Mouse (Mus musculus) testis, adult 2 months (tissue): ENCODE results near the gene Usp50.

Experiments used
- CTCF ChIP-seq: fragments of 200-500 bp; IDR thresholded peaks from 2 replicates; pipeline ENCODE4 v1.5.1; 2012; ENCODE audit warnings: low read depth, mild to moderate bottlenecking, inconsistent platforms, low read length, moderate library complexity; ENCODE audit not compliant: control insufficient read depth, insufficient read depth, insufficient replicate concordance
- POLR2A ChIP-seq: fragments of 200-500 bp; IDR thresholded peaks from 2 replicates; pipeline ENCODE4 v1.6.1; 2012; ENCODE audit warnings: low read depth, mild to moderate bottlenecking, inconsistent platforms, low read length, moderate library complexity; ENCODE audit not compliant: control insufficient read depth

GRCm38 (mm10) chr2:126712526-126712925 is 70.7 kb downstream of the Usp50 start:
- TF ChIP-seq CTCF = no peak
- no peak for TF ChIP-seq POLR2A
